Mouse (Mus musculus): ENCODE results near the gene Sart3.
A peak's percentile ranks its signal among the peaks of the same experiment; 100 is the strongest.

The Sart3 gene

GRCm38 (mm10) chr5:113724446-113724845 is 47.9 kb downstream of the Sart3 start, which contains the start of gene 1700069L16Rik:
TSS of gene 1700069L16Rik (minus strand) at chr5:113724772.
- DNase-seq, result peak; percentile 87

- no peak for DNase-seq
Measured at GRCm38 (mm10) chr5:113723567-113724237, 48.6 kb downstream of the Sart3 start.

- DNase-seq, result no peak
Measured at GRCm38 (mm10) chr5:113722224-113723013, 49.9 kb downstream of the Sart3 start.

- DNase-seq, result no peak
Measured at GRCm38 (mm10) chr5:113719221-113719661, 53.1 kb downstream of the Sart3 start.

- no peak for DNase-seq
Measured at GRCm38 (mm10) chr5:113716581-113717388, 55.5 kb downstream of the Sart3 start.

GRCm38 (mm10) chr5:113712861-113713260 is 59.4 kb downstream of the Sart3 start:
- no peak for DNase-seq

- DNase-seq, result no peak
Measured at GRCm38 (mm10) chr5:113703803-113704585, 68.3 kb downstream of the Sart3 start.

GRCm38 (mm10) chr5:113700388-113701023 is 71.8 kb downstream of the Sart3 start:
- no peak for DNase-seq

GRCm38 (mm10) chr5:113694415-113694814 is 77.9 kb downstream of the Sart3 start:
- no peak for DNase-seq

- DNase-seq, result no peak
Measured at GRCm38 (mm10) chr5:113694000-113694399, 78.3 kb downstream of the Sart3 start.

GRCm38 (mm10) chr5:113693196-113693755 is 79.0 kb downstream of the Sart3 start:
- no peak for DNase-seq
